Mouse (Mus musculus): ENCODE data around the gene Bmx. TPM values are rescaled to one million over a fixed set of nuclear protein-coding genes. Genes with fewer than 3 reads are reported as not detected.

Bmx gene
- polyA plus RNA-seq, 1 experiment, result not detected

DNA sequence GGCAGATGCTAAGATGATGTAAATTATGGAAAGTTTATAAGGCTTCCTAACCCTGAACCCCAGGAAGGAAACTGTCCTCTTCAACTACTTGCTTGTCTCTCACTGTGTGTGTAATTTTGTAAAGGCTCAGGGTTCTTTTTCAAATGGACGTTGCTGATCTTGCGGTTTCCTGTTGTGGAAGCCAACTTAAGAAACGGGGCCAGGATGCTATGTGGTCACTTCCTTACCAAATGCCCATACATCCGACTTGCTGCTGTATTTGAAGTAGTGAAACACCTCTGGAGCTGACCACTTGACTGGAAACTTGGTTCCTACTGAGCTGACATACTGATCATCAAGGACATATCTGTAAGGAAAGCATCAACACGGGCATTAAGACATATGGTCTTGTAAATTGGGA lies 57.4 kb downstream of the Bmx start:
- TF ChIP-seq GATA1 (IDR thresholded peaks at IDR 0.05; ENCODE audit: low read length), result no peak

GRCm38 (mm10) chrX:164197679-164198078 lies 60.3 kb downstream of the Bmx start:
- TF ChIP-seq GATA1 (IDR thresholded peaks at IDR 0.05; ENCODE audit: low read length), result no peak

GRCm38 (mm10) chrX:164189880-164190279 lies 68.1 kb downstream of the Bmx start:
- TF ChIP-seq GATA1 (IDR thresholded peaks at IDR 0.05; ENCODE audit: low read length), result no peak

DNA sequence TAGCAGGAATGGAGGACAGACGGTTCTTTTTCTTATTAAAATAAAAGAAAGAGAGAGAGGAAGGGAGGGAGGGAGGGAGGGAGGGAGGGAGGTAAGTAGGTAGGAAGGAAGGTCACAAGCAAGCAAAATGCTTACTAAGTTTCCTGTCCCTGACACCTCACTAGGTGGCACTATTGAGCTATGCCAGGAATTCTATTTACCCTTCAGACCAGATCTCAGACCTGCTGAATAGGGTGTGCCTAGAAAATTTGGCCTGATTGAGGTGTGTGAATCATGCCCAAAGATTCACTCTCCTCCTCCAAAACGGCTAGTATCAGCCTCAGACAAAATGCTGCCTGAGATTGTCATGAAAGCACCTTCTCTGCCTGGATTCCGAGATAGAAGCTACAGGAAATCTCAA lies 74.1 kb downstream of the Bmx start:
- no peak for TF ChIP-seq GATA1 (IDR thresholded peaks at IDR 0.05; ENCODE audit: low read length)

DNA sequence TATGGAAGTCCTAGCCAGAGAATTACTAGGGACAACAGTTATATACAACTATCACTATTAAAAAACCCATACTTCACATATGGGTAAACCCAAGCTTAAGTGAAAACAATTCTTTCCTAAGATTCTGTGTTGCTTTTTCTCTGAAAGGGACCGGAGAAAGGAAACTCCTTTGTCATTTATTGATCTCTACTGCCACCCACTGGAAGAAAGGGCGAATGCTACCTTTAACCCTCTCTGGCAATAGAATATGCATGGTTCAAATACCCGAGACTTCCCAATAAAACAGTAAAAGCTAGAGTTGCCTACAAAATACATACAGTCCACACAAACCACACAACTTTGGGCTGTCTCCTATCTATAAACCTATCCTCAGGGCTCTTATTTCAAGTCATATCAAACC lies 78.2 kb downstream of the Bmx start:
- no peak for TF ChIP-seq GATA1 (IDR thresholded peaks at IDR 0.05; ENCODE audit: low read length)

DNA sequence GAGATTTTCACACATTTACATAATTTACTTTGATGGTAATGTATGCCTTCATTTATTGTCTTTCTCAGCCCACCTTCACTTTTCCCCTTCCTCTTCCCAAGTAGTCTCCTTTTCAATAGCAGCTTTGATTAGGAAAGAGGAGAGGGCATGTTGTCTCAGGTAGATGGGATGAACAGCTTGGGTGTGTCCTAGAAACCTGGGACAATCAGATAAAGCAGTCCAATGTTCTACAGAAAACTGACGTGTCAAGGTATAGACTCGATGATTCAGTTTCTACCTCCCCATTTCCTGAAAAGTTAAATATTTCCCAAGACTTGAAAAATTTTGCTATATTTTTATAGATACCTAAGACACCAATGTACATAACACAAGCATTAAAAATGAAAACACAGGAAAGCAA lies 79.1 kb downstream of the Bmx start:
- no peak for TF ChIP-seq GATA1 (IDR thresholded peaks at IDR 0.05; ENCODE audit: low read length)

DNA sequence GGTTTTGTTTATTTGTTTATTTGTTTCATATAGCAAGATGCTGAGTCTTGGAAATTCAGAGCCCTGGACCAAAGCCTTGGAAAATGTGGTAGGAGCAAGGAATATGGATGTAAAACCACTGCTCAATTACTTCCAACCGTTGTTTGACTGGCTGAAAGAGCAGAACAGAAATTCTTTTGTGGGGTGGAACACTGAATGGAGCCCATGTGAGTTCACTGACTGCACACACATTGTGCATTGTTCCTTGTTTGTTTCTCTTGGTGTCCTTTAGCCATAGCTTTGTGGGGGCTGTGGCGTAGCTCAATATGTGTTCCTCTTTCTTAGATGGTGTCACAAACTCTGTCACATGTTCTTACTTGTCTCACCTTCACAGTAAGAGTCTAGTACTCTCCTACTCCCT lies 82.2 kb downstream of the Bmx start:
- TF ChIP-seq GATA1 (IDR thresholded peaks at IDR 0.05; ENCODE audit: low read length), result no peak

DNA sequence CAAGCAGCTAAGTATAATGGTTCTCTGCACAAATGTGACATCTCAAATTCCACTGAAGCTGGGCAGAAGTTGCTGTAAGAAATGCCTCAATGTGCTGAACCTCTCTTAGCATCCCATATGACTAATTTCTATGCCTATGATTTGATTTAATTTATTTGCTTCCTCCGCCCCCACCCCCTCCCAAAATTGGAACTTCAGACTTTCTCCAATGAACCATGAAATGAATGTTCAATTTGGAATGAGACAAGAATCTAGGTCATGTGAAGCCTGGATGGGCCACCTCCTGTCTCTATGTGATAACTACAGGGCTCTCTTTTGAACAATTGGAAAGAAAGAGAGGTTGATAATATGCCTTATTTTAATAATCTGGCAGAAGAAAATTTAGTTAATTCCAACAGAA lies 82.7 kb downstream of the Bmx start:
- TF ChIP-seq GATA1 (IDR thresholded peaks at IDR 0.05; ENCODE audit: low read length), result no peak

DNA sequence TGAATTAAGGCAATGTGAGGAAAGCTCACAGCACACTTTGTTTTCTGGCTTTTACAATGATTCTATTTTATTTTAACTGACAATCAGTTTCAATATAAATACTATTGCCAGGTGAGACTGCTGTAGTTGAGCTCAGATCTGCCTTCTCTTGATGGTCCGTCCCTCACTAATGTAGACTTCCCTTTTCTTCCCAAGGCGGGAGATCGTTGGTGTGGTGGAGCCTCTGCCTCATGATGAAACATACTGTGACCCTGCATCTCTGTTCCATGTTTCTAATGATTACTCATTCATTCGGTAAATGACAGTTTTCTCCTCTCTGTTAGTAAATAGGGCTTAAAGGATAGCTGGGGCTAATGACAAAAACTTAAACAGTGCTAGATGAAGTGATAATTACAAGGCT lies 84.1 kb downstream of the Bmx start:
- TF ChIP-seq GATA1 (IDR thresholded peaks at IDR 0.05; ENCODE audit: low read length), result no peak

- TF ChIP-seq GATA1 (IDR thresholded peaks at IDR 0.05; ENCODE audit: low read length), result no peak
Observed at GRCm38 (mm10) chrX:164171034-164171433, 87.0 kb downstream of the Bmx start.

- TF ChIP-seq GATA1 (IDR thresholded peaks at IDR 0.05; ENCODE audit: low read length), result no peak
Observed at GRCm38 (mm10) chrX:164164681-164165080, 93.3 kb downstream of the Bmx start.

DNA sequence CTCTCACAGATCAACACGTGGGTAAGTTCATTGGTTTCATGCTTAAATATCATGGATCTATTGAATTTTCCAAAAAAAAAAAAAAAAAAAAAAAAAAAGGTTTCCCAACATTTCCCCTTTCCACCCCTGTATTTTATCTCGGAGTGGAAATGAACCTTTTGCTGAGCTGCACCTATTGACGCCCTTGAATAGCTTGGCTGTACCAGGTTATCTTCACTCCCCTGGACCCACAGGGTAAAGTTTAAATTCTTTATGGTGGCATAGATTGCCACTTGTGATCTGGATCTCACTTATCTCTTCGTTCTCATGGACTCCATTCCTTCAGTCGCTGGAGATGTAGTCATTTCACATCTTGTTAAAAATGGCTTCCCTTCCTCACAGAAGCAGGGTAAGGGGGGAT lies 103.4 kb downstream of the Bmx start:
- no peak for TF ChIP-seq GATA1 (IDR thresholded peaks at IDR 0.05; ENCODE audit: low read length)

DNA sequence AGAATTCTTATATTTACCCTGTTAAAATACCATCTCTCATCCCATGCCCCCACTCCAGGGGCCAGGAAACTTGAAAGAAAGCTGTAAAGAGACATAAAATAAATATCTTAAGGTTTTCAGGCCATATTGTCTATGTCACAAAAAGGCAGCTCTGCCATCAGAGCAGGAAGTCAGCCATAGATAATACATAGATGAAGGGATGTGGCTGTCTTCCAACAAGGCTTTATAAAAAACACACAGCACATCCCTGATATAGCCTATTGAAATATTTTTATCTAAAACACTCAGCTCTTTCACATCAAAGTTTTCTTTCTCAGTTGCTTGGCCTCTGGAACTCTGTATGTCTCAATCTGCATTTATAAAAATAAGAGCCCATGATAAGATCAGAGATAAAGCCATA lies 104.4 kb downstream of the Bmx start:
- TF ChIP-seq GATA1 (IDR thresholded peaks at IDR 0.05; ENCODE audit: low read length), result no peak

- TF ChIP-seq GATA1 (IDR thresholded peaks at IDR 0.05; ENCODE audit: low read length), result no peak
Observed at GRCm38 (mm10) chrX:164152703-164153102, 105.3 kb downstream of the Bmx start.

- TF ChIP-seq GATA1 (IDR thresholded peaks at IDR 0.05; ENCODE audit: low read length), result peak; percentile 60
Observed at GRCm38 (mm10) chrX:164145463-164146250, 112.3 kb downstream of the Bmx start.

Other genes with a start within 250 kb of the Bmx start
- 0.03 TPM in 2 replicates for gene Car5b, start 230.2 kb downstream of the Bmx start, polyA plus RNA-seq (2012)
- gene Siah1b, start 181.7 kb downstream of the Bmx start, polyA plus RNA-seq (2012), result 39.7 and 42.1 TPM in 2 replicates
- not detected in 2 replicates for gene Cltrn, start 169.4 kb downstream of the Bmx start, polyA plus RNA-seq (2012)
- gene Ace2, start 118.9 kb downstream of the Bmx start, polyA plus RNA-seq (2012), result not detected in 2 replicates
- not detected in 2 replicates for gene Pir, start 11.2 kb upstream of the Bmx start, polyA plus RNA-seq (2012)
- not detected in 2 replicates for gene Vegfd, start 115.2 kb upstream of the Bmx start, polyA plus RNA-seq (2012)
- gene Piga, start 161.6 kb upstream of the Bmx start, polyA plus RNA-seq (2012), result 1.1 TPM in 2 replicates
- not detected in 2 replicates for gene Asb11, start 178.8 kb upstream of the Bmx start, polyA plus RNA-seq (2012)
- gene Asb9, start 248.1 kb upstream of the Bmx start, polyA plus RNA-seq (2012), result not detected in 2 replicates